Mouse (Mus musculus): ENCODE results near the gene Rac1. TPM values are rescaled to one million over a fixed set of nuclear protein-coding genes. Genes with fewer than 3 reads are reported as not detected.

Rac1 gene
- total RNA-seq, 4 experiments from 2014 or later, result 399 to 419 (median 408) TPM

DNA sequence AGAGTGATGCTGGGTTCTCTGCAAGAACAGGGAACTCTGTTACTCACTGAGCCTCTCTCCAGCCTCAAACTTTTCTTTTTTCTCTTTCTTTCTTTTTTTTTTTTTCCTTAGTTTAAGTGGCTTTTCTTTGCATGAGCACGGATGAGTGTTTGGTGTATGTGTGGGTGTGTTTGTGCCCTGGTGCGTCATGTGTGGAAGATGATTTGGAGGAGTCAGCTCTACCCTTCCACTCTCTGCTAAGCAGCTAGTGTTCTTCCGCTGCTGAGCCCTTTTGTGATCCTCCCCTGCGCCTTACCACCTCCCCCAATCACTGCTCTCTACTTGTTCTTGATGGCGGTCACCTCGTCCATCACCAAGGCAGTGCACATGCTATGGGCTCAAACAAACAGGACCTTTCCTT, 32.1 kb downstream of the Rac1 start:
- no peak for DNase-seq (ENCODE audit: low spot score in 2 of 2)

DNA sequence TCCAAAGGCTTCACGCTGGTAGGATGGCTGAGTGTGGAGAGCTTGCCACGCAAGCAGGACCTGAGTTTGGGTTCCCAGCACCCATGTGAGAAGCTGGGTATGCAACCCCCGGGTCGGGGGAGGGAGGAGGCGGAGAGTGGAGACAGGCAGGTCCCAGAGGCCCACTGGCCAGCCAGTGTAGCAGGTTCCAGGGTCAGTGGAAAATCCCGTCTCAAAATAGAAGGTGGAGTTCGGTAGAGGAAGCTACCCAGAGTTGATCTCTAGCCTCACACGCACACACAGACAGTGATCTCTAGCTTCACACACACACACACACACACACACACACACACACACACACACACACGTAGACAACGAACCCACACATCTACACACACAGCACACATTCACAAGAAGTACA, 34.7 kb downstream of the Rac1 start:
- DNase-seq (ENCODE audit: low spot score in 2 of 2), result no peak

DNA sequence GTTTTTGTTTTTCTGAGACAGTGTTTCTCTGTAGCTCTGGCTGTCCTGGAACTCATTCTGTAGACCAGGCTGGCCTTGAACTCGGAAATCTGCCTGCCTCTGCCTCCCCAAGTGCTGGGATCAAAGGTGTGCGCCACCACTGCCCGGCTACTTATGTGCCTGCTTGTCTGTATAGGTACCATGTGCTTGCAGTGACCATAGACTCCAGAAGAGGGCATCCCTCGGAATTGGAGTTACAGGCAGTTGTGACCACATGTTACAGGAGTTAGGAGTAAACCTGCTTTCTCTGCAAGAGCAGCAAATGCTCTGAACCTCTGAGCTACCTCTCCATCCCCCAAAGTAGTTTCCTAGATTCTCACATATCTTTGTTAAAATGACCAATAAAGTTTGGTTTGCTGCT, 36.1 kb downstream of the Rac1 start:
- DNase-seq (ENCODE audit: low spot score in 2 of 2), result no peak

DNA sequence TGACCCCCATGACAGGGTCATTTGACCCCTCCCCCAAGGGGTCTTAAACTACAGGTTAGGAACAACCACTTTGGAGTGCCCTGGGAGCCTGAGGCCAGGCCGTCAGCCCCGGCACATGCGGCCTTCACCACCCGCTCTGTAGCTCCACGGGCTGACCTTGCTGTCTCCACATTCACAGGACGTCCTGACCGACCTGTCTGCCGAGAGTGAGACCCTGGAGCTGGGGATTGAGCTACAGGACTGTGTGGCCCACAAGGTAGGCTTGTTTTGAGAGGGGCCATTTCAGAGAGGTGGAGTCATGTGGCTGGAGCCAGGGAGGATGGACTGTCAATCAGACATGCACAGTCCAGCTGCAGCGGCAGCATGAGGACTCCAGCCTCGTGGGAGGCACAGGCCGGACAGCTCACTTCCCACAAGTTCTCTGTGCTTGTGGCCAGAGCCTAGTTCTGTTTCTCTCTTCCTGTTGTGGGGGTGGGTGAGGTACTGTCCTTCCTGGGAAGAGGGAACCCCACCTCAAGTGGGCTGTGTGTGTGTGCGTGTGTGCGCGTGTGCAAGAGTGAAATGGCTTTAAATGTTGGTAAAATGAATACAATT, 38.0 kb downstream of the Rac1 start:
- DNase-seq (ENCODE audit: low spot score in 2 of 2), result no peak

DNA sequence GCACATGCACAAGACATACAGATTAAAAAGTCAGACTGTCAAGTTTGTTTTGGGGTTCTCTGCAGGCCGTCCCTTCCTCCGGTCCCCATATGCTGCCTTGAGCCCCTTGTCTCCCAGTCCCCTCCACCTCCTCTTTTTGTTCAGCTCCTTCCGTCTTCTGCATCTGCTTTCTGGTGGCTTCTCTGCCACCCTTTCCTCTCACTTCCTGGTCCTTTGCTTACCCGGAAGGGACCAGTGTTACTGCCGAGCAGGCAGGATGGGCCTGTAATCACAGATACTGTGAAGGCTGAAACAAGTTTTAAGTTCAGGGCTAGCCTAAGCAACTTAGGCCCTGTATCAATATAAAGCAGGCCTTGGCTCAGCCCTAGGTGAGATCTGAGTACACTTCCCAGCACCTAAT, 39.8 kb downstream of the Rac1 start:
- DNase-seq (ENCODE audit: low spot score in 2 of 2), result no peak

DNA sequence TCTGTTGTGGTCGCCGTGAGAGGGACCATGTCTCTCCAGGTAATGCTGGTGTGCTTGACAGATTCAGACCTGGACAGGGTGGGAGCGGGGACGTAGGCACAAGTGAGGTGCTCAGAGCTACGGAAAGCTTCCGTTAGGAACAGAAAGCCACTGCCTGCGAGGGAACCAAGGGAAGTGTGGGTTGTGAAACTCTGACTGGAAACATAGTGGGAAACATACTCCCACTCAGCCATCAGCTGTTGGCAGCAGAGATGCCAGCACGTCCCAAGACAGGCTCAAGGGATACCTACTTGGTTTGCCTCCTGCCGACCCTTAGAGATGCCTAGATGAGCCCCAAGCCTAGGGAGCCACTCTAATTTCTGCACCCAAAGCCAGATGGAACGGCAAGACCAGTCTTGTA, 40.6 kb downstream of the Rac1 start:
- no peak for DNase-seq (ENCODE audit: low spot score in 2 of 2)

DNA sequence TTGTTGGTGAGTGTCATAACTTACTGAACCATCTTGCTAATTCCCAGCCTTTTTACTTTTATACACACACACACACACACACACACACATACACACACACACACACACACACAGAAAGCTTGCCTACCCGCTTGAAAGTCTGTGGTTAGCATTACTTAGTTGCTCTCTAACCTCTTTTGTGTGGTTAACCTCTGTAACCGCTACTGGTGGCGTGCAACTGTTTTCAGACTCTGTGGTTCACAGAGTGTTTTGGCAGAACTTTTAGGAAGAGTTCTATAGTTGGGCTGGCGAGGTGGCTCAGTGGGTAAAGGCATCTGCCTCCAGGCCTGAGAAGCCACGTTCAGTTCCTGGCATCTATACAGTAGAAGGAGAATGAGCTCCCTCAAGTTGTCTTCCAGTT, 42.9 kb downstream of the Rac1 start:
- no peak for DNase-seq (ENCODE audit: low spot score in 2 of 2)

DNA sequence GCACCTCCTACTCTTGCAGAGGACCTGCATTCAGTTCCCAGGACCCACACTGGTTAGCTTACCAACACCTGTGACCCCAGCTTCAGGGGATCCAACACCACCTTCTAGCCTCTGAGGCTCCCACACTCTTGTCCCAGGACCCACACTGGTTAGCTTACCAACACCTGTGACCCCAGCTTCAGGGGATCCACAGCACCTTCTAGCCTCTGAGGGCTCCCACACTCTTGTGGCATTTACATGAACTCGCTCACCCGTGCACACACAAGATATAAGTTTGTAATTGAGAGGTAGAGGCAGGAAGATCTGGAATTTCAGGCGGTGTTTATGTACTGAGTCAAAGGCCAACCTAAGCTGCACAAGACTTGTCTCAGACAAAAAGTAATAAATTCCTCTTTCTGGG, 49.9 kb downstream of the Rac1 start:
- no peak for DNase-seq (ENCODE audit: low spot score in 2 of 2)

DNA sequence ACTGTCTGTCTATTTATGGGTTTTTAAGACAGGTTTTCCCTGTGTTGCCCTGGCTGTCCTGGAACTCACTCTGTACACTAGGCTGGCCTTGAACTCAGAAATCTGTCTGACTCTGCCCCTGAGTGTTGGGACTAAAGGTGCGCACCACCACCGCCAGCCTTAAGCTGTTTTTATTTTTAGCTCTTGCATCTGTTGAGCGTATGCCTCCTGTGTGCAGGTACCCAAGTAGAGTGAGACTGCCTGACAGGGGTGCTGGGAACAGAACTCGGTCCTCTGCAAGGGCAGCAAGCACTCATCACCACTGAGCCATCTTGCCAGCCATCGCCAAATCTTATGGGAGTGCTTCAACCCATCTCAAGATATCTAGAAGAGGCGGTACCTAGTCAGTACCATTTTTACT, 51.8 kb downstream of the Rac1 start:
- peak in 1 of 2 experiments; percentile 2 for DNase-seq (ENCODE audit: low spot score in 2 of 2)

DNA sequence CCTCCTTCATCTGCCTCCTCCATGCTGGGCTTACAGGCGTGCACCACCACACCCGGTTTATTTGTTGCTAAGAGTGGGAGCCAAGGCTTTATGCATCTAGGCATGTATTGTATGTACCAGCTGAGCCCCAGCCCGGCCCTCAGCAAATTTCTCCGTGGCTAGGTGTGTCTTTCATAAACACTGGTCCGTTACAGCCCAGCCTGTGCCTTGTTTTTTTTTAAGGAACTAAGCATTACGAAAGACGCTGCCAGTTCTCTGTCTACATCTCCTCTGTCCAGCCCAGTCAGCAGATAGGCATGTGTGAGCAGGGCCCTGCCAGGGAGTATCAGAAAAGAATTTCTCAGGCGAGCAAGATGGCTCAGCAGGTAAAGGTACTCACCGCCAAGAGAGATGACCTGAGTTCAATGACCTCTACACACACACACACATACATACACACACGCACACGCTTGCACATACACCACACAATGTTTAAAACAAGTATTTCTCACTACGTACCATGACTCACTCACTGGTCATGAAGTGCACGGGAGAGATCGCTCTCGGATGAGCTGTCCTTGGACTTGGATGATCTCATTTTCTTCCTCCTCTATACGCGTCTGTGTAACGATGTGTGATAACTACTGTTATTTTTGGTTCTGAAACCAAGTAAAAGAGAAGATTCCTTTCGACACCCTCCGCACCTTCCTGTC, 52.5 kb downstream of the Rac1 start:
- peak in 1 of 2 experiments; percentile 4 for DNase-seq (ENCODE audit: low spot score in 2 of 2)

DNA sequence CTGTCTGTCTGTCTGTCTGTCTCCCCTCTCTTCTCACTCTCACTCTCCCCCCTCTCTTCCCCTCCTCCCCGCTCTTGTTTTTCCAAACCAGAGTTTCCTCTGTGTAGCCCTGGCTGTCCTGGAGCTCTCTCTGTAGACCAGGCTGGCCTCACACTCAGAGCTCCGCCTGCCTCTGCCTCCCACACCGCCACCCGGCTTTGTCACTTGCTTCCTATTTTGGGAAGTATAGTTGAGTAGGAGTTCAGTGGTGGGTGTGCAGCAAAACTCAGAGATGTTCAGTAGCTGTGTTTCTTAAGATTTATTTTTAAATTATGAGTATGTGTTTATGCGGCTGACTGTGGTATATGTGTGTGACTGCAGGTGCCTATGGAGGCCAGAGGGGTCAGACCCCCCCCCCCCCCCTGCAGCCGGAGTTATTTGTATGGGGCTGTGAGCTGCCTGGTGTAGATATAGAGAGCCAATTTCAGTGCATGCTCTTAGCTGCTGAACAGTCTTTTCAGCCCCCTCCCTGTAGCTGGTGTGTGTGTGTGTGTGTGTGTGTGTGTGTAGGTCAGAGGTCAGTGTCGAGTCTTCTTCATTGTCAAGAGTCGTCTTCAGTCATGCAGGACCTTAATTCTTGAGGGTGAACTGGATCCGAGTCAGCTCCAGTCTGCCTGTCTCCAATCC, 55.8 kb downstream of the Rac1 start:
- DNase-seq (ENCODE audit: low spot score in 2 of 2), result peak; percentile 49 to 60

DNA sequence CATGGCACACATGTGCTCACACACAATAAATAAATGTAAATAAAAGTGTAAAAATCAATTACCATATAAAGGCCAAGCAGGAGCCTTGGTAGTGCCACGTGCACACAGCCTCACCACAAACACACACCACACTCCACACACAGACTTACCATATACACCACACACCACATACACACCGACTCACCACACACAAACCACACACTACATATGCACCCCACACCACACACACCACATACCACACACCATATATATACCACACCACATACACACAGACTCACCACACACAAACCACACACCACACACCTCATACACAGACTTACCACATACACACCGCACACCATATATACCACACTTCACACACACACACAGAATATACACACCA, 56.7 kb downstream of the Rac1 start:
- no peak for DNase-seq (ENCODE audit: low spot score in 2 of 2)

DNA sequence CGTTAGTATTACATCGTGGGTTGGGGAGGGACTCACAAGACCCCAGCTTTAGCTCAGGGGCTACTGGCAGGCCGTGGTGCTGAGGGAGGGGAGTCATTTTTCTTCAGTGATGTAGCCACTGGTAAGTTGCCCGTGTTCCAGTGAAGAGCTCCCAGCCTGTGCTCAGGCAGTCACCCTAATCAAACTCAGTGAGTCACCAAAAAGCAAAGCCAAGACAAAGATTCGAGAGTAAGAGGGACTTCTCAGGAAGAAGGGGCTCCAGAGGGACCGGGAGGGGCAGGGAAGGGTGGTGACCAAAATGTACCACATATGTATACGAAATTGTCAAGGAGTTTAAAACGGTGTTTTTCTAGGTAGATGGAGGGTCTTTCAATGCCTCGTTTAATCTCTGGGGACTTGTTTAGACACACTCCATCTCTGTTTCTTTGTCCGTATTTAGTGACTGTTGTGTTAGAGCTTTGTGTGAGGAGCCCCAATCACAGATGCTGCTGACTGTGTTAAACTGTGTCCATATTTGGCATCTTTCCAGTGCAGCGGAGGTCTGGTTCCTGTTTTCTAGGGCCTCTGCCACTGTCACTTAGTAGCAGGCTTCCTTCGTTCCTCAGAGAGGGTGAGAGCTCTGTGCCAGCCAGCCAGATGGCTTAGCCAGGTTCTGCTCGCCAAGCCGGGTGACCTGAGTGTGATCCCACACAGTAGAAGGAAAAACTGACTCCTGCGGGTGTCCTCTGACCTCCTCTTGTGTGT, 57.2 kb downstream of the Rac1 start:
- peak; percentile 38 to 39 for DNase-seq (ENCODE audit: low spot score in 2 of 2)

DNA sequence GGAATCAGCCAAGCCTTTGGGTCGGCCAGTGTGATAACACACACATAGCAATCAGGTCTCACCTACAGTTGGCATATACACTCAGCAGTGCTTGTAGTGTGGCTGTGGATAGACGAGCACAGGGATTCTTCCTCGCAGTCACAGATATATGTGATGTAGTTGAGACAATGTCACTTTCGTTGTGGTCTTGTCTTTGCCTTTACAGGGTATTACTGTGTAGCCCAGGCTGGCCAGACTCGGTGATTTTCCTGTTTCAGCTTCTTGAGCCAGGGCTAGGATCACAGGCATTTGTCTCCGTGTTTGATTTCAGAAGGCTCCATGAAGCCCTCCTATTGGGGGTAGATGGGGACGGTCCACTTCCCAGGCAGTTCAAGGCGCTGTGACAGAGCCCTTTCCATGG, 58.2 kb downstream of the Rac1 start:
- no peak for DNase-seq (ENCODE audit: low spot score in 2 of 2)

DNA sequence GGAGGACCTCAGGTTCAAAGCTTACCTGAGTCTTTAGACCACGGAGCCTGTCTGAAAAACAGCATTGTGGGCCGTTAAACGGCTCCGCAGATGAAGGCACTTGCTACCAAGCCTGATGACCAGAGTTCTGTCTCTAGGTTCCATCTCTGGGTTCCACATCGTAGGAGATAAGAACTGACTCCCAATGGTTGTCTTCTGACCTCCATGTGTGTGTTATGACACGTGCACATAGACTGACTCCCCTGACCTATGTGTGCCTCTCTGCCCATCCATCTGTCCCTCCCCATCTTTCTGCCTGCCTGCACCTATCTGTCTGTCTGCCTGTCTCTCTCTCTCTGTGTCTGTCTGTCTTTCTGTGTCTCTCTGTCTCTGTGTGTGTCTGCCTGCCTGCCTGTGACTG, 59.9 kb downstream of the Rac1 start:
- DNase-seq (ENCODE audit: low spot score in 2 of 2), result no peak

DNA sequence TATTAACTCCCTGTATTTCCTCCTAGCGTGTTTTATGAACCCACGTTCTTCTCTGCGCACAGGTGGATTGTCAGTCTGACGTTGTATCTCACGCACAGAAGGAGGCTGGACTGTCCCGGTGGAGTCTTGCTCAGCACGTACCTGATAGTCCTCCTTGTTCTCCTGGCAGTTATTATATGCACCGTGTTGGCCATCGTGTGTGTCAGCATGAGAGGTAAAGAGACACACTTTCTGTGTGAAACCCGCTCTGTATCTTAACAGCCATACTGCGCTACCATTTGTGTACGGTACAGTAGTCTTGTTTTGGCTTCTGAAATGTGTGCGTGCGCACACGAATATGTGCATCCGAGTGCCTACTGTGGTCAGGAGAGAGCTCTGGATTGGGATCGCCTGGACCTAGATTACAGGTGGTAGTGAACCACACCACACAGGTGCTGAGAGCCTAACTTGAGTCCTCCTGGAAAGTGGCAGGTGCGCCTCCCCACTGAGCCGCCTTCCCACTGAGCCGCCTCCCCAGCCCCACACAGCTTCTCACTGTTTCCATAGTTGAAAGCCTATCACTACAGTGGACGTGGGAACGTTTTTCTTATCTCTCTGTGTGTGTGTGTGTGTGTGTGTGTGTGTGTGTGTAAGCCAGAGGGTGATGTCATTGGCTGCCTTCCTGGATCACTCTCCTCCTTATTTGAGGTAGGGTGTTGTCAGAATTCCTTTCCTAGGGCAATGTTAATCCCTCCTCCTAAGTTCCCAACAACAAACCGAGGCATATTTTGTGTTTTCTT, 60.8 kb downstream of the Rac1 start:
- no peak for DNase-seq (ENCODE audit: low spot score in 2 of 2)

DNA sequence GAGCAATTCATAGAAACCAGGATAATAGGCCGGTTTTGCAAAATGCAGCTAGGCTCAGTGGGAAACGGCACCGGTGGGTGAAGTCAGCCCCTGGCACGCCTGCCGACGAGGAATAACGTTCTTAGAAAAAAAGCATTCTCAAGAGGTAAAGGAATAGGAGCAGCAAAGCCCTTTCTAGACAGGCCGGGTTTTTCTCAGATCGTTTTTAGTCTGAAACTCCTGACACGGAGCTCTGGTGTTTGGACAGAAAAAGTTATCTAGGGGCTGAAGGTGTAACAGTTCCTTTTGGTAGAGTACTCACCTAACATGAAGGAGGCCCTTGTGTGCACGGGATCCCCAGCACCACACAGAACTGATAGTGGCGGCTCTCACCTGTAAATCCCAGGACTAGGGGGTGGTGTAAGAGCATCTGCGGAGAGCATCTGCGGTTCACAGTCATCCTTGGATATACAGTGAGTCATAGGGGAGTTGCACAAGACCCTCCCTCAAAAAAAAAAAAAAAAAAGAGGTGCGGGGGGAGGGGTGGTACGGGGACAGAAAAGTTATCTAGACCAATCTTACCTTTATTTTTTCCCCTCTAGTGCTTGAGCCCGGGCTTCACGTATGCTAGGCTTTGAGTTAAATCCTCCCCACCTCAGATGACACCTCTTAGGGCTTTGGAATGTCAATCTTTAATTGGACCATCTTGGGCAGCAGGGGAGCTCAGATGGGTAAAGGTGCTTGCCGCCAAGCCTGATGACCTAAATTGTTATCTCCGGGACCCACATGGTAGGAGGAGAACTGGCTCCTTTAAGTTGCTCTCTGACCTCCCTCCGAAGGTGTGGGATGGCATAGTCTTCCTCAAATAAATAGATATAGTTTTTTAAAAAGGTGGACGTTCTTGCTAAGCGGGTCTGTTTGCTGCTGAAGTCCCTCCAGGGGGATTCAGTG, 62.4 kb downstream of the Rac1 start:
- DNase-seq (ENCODE audit: low spot score in 2 of 2), result no peak

DNA sequence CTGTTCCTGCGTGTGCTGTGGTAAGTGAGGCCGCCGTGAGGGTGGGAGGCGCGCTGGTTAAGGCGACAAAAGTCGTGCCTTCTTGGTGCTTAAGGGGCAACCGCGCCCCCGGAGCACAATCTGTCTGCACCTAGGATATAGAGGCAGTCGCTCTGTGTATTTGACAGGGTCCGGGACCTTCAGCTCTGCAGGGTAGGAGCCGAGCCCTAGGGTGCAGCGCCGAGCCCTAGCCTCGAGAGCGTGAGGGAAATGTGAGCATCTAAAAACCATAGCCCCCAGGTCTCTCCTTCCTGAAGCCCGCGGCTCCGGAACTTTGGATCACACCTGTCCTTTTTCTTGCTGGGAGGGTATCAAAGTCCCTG, 63.1 kb downstream of the Rac1 start:
- DNase-seq (ENCODE audit: low spot score in 2 of 2), result no peak

DNA sequence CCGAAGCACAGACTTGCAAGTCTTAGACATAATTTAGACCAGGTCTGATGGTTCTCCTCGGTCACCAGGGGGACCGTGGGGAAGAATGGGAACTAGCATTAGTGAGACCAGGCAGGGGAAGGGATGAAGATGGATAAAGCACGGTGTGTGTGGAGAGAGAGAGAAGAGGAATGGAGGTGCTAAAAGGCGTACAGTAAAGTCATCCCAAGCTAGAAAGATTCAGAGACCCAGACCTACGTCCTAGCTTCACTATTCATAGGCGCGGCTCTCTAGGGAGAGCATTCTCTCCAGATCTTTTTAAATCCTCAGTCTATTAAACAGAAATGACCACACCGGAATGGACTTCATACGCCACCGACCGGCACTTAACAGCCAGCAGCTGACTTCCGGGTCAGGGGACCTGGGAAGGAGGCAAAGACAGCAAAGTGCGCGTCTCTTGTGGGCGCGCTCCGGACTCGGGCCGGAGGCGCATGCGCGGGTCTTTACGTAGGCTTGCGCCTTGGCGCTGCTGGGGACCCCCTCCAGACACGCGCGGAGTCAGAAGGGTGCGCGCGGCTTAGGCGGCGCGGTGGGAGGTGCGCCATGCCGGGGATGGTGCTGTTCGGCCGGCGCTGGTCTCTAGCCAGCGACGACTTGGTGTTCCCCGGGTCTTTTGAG, 63.6 kb downstream of the Rac1 start, which contains the start of gene Daglb:
Daglb (plus strand) TSS at position 485 of the 657 bp plus-strand sequence.
- DNase-seq (ENCODE audit: low spot score in 2 of 2), result peak; percentile 75 to 87

DNA sequence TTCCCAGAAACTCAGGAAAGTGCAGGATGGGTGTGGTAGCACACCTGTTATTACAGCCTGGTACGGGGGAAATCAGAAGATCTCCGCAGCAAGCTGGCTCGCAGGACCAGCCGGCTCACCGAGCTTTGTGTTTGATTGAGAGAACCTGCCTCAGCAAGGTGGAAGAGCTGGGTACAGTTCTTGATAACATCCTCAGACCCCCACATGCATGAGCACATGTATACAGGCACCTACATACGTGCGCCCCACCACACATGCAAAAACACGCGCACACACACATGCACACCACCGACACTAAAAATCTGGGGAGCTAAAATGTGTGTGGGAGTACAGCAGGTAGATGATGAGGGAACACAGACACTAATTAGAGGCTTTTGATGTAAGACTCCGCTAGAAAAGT, 64.2 kb downstream of the Rac1 start:
- no peak for DNase-seq (ENCODE audit: low spot score in 2 of 2)
